Mouse (Mus musculus): Measurements from ENCODE around the gene Map2.

DNA sequence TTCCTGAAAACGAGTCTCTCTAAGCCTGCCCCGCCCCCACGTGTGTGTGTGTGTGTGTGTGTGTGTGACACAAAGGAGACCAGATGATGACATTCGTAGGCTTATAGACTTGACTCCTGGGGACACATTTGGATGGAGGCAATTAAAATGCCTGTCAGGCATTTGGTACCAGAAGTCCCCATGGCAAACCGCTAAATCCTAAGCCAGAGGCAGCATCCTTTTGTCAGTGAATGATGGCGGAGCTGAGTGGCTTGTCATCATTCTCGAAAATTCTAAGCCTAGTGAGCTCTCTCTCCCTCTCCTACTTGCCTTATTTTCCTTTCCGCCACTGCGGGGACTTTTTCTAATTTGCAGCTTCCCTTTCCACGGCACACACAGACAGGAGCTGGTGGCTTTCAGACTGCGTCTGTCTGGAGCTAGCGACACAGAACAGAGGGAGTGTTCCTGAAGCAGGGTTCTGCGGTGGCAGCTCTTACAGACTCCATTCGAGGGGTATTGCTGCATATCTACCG is 146.6 kb downstream of the Map2 start:
- no peak for TF ChIP-seq CTCF (IDR thresholded peaks at IDR 0.05; ENCODE audit: insufficient read depth, low read length)
- no peak for TF ChIP-seq POLR2A (IDR thresholded peaks at IDR 0.05; ENCODE audit: borderline replicate concordance, extremely low read depth, low read depth, low read length)

Data from lung, adult 2 months (tissue).